Mouse (Mus musculus) liver, embryonic 14.5 days (tissue): ENCODE results near the gene Slc8b1.

Experiments
- CTCF ChIP-seq: IDR thresholded peaks from 2 replicates; pipeline ENCODE4 v1.5.1; 2016; ENCODE audit warnings: antibody characterized with exemption, low read depth, control low read depth
- EP300 ChIP-seq: IDR thresholded peaks from 2 replicates; pipeline ENCODE4 v1.6.1; 2016; ENCODE audit warnings: antibody characterized with exemption, low read depth

GRCm38 (mm10) chr5:120499202-120499601, 11.8 kb upstream of the Slc8b1 start:
- TF ChIP-seq CTCF (no peak), EP300 (no peak)
